Mouse (Mus musculus) ovary, postnatal 10 days (tissue): Measurements from ENCODE around the gene Rab11fip3.
"Not testable (repeated sequence)": the region's sequence is repeated elsewhere in the genome, so short reads cannot be mapped to it uniquely, and the experiment has no call there.

Experiments
- DNase-seq: peaks from one replicate; pipeline ENCODE4 v3.0.0; 2022; ENCODE audit warnings: low spot score

The Rab11fip3 gene

GRCm38 (mm10) chr17:26040711-26041110 is 28.6 kb downstream of the Rab11fip3 start:
- not testable (repeated sequence) for DNase-seq

- no peak for DNase-seq
These were observed 37.3 kb downstream of the Rab11fip3 start for GRCm38 (mm10) chr17:26032037-26032436.

GRCm38 (mm10) chr17:26031583-26031982 is 37.8 kb downstream of the Rab11fip3 start:
- DNase-seq = no peak

GRCm38 (mm10) chr17:26028261-26028660 is 41.1 kb downstream of the Rab11fip3 start:
- DNase-seq = no peak

GRCm38 (mm10) chr17:26024674-26025073 is 44.7 kb downstream of the Rab11fip3 start:
- DNase-seq = no peak

GRCm38 (mm10) chr17:26023966-26024365 is 45.4 kb downstream of the Rab11fip3 start:
- no peak for DNase-seq

GRCm38 (mm10) chr17:26023181-26023580 is 46.2 kb downstream of the Rab11fip3 start:
- DNase-seq = no peak

- no peak for DNase-seq
These were observed 47.5 kb downstream of the Rab11fip3 start for GRCm38 (mm10) chr17:26021728-26022341.

GRCm38 (mm10) chr17:26020848-26021347 is 48.5 kb downstream of the Rab11fip3 start:
- DNase-seq = no peak

GRCm38 (mm10) chr17:26018388-26018787 is 51.0 kb downstream of the Rab11fip3 start:
- DNase-seq = no peak

- DNase-seq = no peak
These were observed 51.4 kb downstream of the Rab11fip3 start for GRCm38 (mm10) chr17:26017949-26018348.

- no peak for DNase-seq
These were observed 52.3 kb downstream of the Rab11fip3 start for GRCm38 (mm10) chr17:26017021-26017420.

GRCm38 (mm10) chr17:26013711-26014110 is 55.6 kb downstream of the Rab11fip3 start:
- no peak for DNase-seq

- DNase-seq = peak; percentile 34
These were observed 57.4 kb downstream of the Rab11fip3 start for GRCm38 (mm10) chr17:26011841-26012460.

GRCm38 (mm10) chr17:26009540-26009939 is 59.8 kb downstream of the Rab11fip3 start:
- DNase-seq = peak; percentile 49

- DNase-seq = no peak
These were observed 60.6 kb downstream of the Rab11fip3 start for GRCm38 (mm10) chr17:26008787-26009186.

- DNase-seq = no peak
These were observed 61.0 kb downstream of the Rab11fip3 start for GRCm38 (mm10) chr17:26008331-26008730.

GRCm38 (mm10) chr17:26007646-26008045 is 61.7 kb downstream of the Rab11fip3 start:
- no peak for DNase-seq

GRCm38 (mm10) chr17:26005731-26006450 is 63.5 kb downstream of the Rab11fip3 start:
- no peak for DNase-seq

GRCm38 (mm10) chr17:26004711-26005110 is 64.6 kb downstream of the Rab11fip3 start:
- DNase-seq = no peak

GRCm38 (mm10) chr17:26003864-26004263 is 65.5 kb downstream of the Rab11fip3 start:
- DNase-seq = no peak

- no peak for DNase-seq
These were observed 70.9 kb downstream of the Rab11fip3 start for GRCm38 (mm10) chr17:25998425-25998824.

GRCm38 (mm10) chr17:25993489-25993888 is 75.9 kb downstream of the Rab11fip3 start:
- DNase-seq = no peak
